Mouse (Mus musculus) limb, embryonic 13.5 days (tissue): Measurements from ENCODE around the gene Lama4. TPM values are rescaled to one million over a fixed set of nuclear protein-coding genes. Genes with fewer than 3 reads are reported as not detected.

Source experiments
- ATAC-seq: fragments of 200-750 bp; cut with Nextera tagmentation; 2 replicates; pipeline ENCODE4 v1.8.0; 2017; ENCODE audit warnings: low read depth, moderate number of reproducible peaks, moderate TSS enrichment; ENCODE audit not compliant: low FRiP score
- H3K27ac ChIP-seq: fragments of 300-500 bp; sonication (generic); 2 replicates; pipeline ENCODE4 v1.5.1; 2015; ENCODE audit warnings: inconsistent platforms, mild to moderate bottlenecking, moderate library complexity
- H3K27me3 ChIP-seq: fragments of 300-500 bp; sonication (generic); 2 replicates; pipeline ENCODE4 v1.6.1; 2015; ENCODE audit warnings: mild to moderate bottlenecking, inconsistent platforms
- H3K36me3 ChIP-seq: fragments of 300-500 bp; sonication (generic); 2 replicates; pipeline ENCODE4 v1.6.1; 2015; ENCODE audit warnings: inconsistent platforms, mild to moderate bottlenecking, moderate library complexity
- H3K4me1 ChIP-seq: fragments of 300-500 bp; sonication (generic); 2 replicates; pipeline ENCODE4 v1.6.1; 2015; ENCODE audit warnings: inconsistent platforms
- H3K4me2 ChIP-seq: fragments of 300-500 bp; sonication (generic); replicated peaks from 2 replicates; pipeline ENCODE4 v1.6.1; 2015; ENCODE audit warnings: inconsistent platforms, mild to moderate bottlenecking, moderate library complexity
- H3K4me3 ChIP-seq: fragments of 300-500 bp; sonication (generic); 2 replicates; pipeline ENCODE4 v1.5.1; 2015; ENCODE audit warnings: moderate library complexity, mild to moderate bottlenecking, inconsistent platforms
- H3K9ac ChIP-seq: fragments of 300-500 bp; sonication (generic); 2 replicates; pipeline ENCODE4 v1.6.1; 2015; ENCODE audit warnings: mild to moderate bottlenecking, inconsistent platforms
- H3K9me3 ChIP-seq: fragments of 300-500 bp; sonication (generic); 2 replicates; pipeline ENCODE4 v1.6.1; 2016; ENCODE audit warnings: inconsistent platforms
- WGBS: fragments of 180-500 bp; shearing (Covaris S2); methylation state at CpG from one replicate; pipeline ENCODE4 v1.1.7; 2015; 5-methylcytosine and 5-hydroxymethylcytosine counted together
- polyA plus RNA-seq: library from polyadenylated mRNA; unstranded; fragments of >200 nt; fragmentation: Nextera tagmentation; extraction: Ambion mirVana; gene quantifications from 2 replicates; pipeline ENCODE4 v1.2.1, GENCODE M21; 2015

Lama4 gene
- polyA plus RNA-seq: 55.3 and 62.0 TPM in 2 replicates

DNA sequence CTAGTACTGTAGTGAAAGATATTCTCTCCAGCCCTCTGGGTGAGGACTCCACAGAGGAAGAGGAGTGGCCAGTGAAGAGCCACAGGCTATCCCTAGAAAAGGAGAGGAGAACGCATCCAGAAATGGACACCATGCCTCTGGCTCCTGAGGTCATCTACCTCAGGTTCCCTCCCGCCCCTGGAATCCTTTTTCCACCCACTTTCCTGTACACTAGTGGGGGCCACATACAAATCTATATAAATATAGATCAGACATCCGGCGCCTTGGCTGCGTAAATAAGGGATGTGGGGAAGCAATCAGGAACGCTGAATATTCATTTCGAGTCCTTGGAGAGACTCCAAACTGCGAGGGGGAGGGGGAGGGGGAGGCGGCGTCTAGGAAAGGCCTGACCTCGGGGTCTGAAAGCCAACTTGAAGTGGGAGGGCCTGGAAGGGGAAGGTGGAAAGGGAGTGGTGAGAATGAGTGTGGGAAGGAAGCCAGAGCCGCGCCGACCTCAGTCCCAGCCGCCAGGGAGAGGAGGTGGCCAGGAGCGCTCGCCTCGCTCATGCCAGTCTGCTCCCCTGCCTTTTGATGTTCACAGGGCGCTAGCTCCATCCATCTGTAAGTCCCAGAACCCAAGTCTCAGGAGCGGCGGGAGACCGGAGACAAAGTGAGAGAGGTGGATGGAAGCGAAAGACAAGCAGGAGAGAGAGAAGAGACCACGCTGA, at the start of gene Lama4:
Lama4 (plus strand) TSS at position 441 of the 707 bp plus-strand sequence.
- peak within 1 kb of the TSS; percentile 55 for H3K4me3 ChIP-seq
- ATAC-seq: peak; percentile 83
- H3K4me1 ChIP-seq: peaks cover 43% of the 10 kb centered on the region
- 3% methylated on average over 24 of the region's 24 CpGs for WGBS
- peak within 1 kb of the TSS; percentile 79 for H3K9ac ChIP-seq
- H3K27ac ChIP-seq: peak within 1 kb of the TSS; percentile 87
- H3K9me3 ChIP-seq: no peaks in the 10 kb centered on the region
- H3K27me3 ChIP-seq: no peaks in the 10 kb centered on the region
- H3K4me2 ChIP-seq: peak within 1 kb of the TSS; percentile 80
- no peaks in the 10 kb centered on the region for H3K36me3 ChIP-seq

GRCm38 (mm10) chr10:38916027-38916617, 49.2 kb upstream of the Lama4 start:
- H3K9ac ChIP-seq: no peak overlapping the region
- H3K27ac ChIP-seq: no peak overlapping the region
- no peak overlapping the region for H3K4me2 ChIP-seq
- ATAC-seq: no peak
- peaks cover 5% of the 10 kb centered on the region; the same call in 1 of the 2 replicates for H3K4me1 ChIP-seq
- no peaks in the 10 kb centered on the region for H3K27me3 ChIP-seq
- H3K36me3 ChIP-seq: no peaks in the 10 kb centered on the region
- 52% methylated on average over 4 of the region's 4 CpGs for WGBS
- 0 out of 2 replicates have a peak, but pooled peaks cover 3% of the 10 kb centered on the region for H3K9me3 ChIP-seq
- no peak overlapping the region for H3K4me3 ChIP-seq

DNA sequence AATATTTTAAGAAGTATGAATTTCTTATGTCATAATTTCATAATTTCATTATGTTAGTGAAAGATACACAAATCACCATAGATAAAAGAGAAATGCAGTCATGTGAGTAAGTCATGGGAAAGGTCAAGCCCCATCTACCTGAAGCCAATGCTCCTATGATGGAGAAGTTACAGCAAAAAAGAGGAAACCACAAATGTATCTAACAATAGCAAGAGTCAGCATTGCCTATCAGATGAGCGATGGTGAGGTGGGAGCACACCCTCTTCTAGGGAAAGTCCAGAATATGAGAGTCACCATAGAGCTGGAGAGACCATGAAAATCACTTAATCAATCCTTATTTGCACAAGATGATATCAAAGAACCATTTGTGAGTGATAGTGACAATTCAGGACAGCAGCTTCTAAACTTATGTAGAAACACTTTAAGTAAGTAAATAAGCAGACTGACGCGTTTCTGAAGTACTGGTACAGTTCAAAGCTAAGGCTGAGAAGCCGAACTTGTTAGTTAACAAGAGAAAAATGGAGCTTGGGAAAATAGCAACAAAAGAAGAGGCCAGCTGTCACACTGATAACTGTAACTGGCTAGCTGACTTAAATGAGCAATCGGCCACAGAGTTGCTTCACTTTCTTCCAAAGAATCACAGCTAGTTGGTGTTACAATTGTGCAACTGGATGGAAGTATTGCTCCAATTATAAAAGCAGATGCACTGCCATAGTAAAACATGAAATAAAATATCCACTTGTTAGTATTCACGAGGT, 36.2 kb upstream of the Lama4 start:
- 85% methylated on average over 6 of the region's 6 CpGs for WGBS
- H3K27me3 ChIP-seq: no peaks in the 10 kb centered on the region
- no peak overlapping the region for H3K4me3 ChIP-seq
- H3K27ac ChIP-seq: no peak overlapping the region
- no peak overlapping the region for H3K9ac ChIP-seq
- no peaks in the 10 kb centered on the region for H3K4me1 ChIP-seq
- H3K4me2 ChIP-seq: no peak overlapping the region
- H3K9me3 ChIP-seq: no peaks in the 10 kb centered on the region
- ATAC-seq: no peak
- H3K36me3 ChIP-seq: no peaks in the 10 kb centered on the region

- Histone ChIP-seq H3K9me3 (no peaks in the 10 kb centered on the region), H3K36me3 (no peaks in the 10 kb centered on the region), H3K4me1 (no peaks in the 10 kb centered on the region), H3K4me2 (no peak overlapping the region), H3K9ac (no peak overlapping the region), H3K27me3 (no peaks in the 10 kb centered on the region), H3K27ac (peak overlapping the region; percentile 29; the same call in 1 of the 2 replicates), H3K4me3 (no peak overlapping the region)
- no peak for ATAC-seq
- 35% methylated on average over 2 of the region's 2 CpGs for WGBS
Observed at GRCm38 (mm10) chr10:38944701-38945100, 20.6 kb upstream of the Lama4 start.

GRCm38 (mm10) chr10:38961920-38962319, 3.4 kb upstream of the Lama4 start:
- Histone ChIP-seq H3K27me3 (no peaks in the 10 kb centered on the region), H3K9me3 (no peaks in the 10 kb centered on the region), H3K9ac (no peak overlapping the region), H3K4me3 (no peak overlapping the region), H3K4me1 (peaks cover 21% of the 10 kb centered on the region), H3K4me2 (no peak overlapping the region), H3K36me3 (no peaks in the 10 kb centered on the region), H3K27ac (no peak overlapping the region)
- WGBS: 35% methylated on average over 2 of the region's 2 CpGs
- ATAC-seq: no peak

DNA sequence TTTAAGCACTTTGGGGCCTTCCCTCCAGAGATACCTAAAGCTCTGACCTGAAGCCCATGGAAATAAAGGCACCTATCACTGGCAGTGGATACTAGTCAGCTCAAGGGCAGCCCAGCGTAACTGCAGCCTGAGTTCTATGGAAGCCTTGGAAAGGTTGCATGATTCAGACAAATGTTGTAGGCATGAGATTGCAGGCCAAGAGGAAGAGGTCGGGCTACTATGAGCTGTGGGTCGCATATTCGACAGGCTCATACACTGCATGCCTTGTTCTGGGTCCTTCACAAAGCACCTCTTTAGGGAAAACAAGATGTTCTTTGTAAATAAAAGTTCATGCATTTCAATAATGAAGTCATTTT, 618 bp upstream of the Lama4 start:
- no peaks in the 10 kb centered on the region for H3K27me3 ChIP-seq
- no peaks in the 10 kb centered on the region for H3K9me3 ChIP-seq
- peak; percentile 30 for ATAC-seq
- no peak overlapping the region for H3K4me2 ChIP-seq
- peaks cover 43% of the 10 kb centered on the region for H3K4me1 ChIP-seq
- H3K9ac ChIP-seq: no peak overlapping the region
- no peaks in the 10 kb centered on the region for H3K36me3 ChIP-seq
- H3K27ac ChIP-seq: peak overlapping the region; percentile 48; the same call in 1 of the 2 replicates
- H3K4me3 ChIP-seq: peak overlapping the region; percentile 55; the same call in 1 of the 2 replicates
- WGBS: 84% methylated on average over 4 of the region's 4 CpGs

DNA sequence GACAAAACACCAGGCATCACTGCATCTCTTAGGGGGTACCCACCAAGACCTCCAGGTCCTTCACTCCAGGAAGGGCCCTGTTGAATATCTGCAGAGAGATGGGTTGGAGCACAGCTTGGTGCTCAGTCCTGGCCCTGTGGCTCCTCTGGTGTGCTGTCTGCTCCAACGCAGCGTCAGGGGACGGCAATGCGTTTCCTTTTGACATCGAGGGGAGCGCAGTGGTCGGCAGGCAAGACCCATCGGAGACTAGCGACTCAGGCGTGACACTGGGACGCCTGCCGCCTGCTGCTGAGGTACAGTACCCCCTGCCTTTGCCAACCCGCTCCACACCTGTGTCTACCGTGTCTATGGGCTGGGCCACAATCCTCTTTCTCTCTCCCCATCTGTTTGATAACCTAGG, 542 bp downstream of the Lama4 start:
- ATAC-seq: peak; percentile 48
- WGBS: under 1% methylated on average over 14 of the region's 14 CpGs
- peaks cover 43% of the 10 kb centered on the region for H3K4me1 ChIP-seq
- H3K4me2 ChIP-seq: peak overlapping the region; percentile 80
- peak overlapping the region; percentile 55 for H3K4me3 ChIP-seq
- H3K36me3 ChIP-seq: no peaks in the 10 kb centered on the region
- H3K9me3 ChIP-seq: no peaks in the 10 kb centered on the region
- peak overlapping the region; percentile 79 for H3K9ac ChIP-seq
- no peaks in the 10 kb centered on the region for H3K27me3 ChIP-seq
- H3K27ac ChIP-seq: peak overlapping the region; percentile 87

DNA sequence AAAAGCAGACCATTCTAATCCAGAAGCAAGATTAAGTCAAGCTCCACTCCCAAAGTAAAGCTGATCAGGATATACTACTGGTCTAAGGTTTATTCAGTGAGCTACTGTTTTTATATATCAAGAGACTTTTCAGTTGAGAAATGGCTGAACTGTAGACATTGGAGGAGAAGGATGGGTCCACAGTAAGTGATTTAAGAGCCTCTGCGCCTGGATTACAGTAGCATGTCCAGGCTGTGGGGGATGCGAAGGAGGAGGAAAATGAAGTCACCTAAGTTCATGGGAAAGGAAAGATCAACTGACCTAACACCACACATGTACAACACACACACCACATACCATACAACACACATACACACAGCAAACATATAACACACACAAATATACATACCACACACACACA, 1.3 kb downstream of the Lama4 start:
- Histone ChIP-seq H3K9ac (peak overlapping the region; percentile 79), H3K4me2 (peak overlapping the region; percentile 80), H3K36me3 (no peaks in the 10 kb centered on the region), H3K4me3 (peak overlapping the region; percentile 55), H3K27ac (peak overlapping the region; percentile 87), H3K9me3 (no peaks in the 10 kb centered on the region), H3K27me3 (no peaks in the 10 kb centered on the region), H3K4me1 (peaks cover 43% of the 10 kb centered on the region)
- no peak for ATAC-seq
- 81% methylated on average over 2 of the region's 2 CpGs for WGBS

GRCm38 (mm10) chr10:38968326-38969072, 3.2 kb downstream of the Lama4 start:
- H3K9me3 ChIP-seq: no peaks in the 10 kb centered on the region
- no peak for ATAC-seq
- peak overlapping the region; percentile 80 for H3K4me2 ChIP-seq
- no peak overlapping the region for H3K27ac ChIP-seq
- WGBS: 55% methylated on average over 10 of the region's 10 CpGs
- peaks cover 51% of the 10 kb centered on the region for H3K4me1 ChIP-seq
- H3K36me3 ChIP-seq: no peaks in the 10 kb centered on the region
- H3K4me3 ChIP-seq: peak overlapping the region; percentile 55
- H3K27me3 ChIP-seq: no peaks in the 10 kb centered on the region
- H3K9ac ChIP-seq: 0 out of 2 replicates have a peak overlapping the region, but pooled peaks have one; percentile 27

- Histone ChIP-seq H3K27me3 (no peaks in the 10 kb centered on the region), H3K4me3 (no peak overlapping the region; the same call in 1 of the 2 replicates), H3K27ac (no peak overlapping the region), H3K9me3 (no peaks in the 10 kb centered on the region), H3K4me2 (peak overlapping the region; percentile 80), H3K36me3 (peaks cover 5% of the 10 kb centered on the region), H3K4me1 (peaks cover 54% of the 10 kb centered on the region), H3K9ac (no peak overlapping the region)
- WGBS: 86% methylated on average over 2 of the region's 2 CpGs
- no peak for ATAC-seq
Observed at GRCm38 (mm10) chr10:38969543-38969942, 4.2 kb downstream of the Lama4 start.

DNA sequence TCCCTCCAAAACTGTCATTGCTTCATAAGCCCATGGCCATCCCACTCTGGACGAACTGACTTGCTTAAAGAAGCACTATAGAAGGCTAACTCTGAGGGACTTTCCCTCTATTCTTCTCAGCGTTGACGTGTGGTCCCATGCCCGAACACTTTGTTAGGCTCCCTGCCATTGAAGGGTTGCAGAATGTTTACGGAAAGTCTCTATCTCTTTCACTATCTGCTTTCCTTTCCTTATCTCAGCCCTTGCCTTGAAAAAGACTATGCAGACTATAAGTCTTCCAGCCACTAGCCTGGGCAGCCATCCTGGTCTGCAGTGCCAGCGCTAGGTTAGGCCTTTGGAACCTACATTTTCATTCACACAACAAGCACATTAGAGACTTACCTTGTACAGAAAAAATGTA, 4.7 kb downstream of the Lama4 start:
- Histone ChIP-seq H3K4me3 (no peak overlapping the region), H3K27me3 (no peaks in the 10 kb centered on the region), H3K4me2 (peak overlapping the region; percentile 80), H3K27ac (no peak overlapping the region), H3K9ac (no peak overlapping the region), H3K36me3 (peaks cover 9% of the 10 kb centered on the region), H3K9me3 (no peaks in the 10 kb centered on the region), H3K4me1 (peaks cover 50% of the 10 kb centered on the region)
- ATAC-seq: no peak
- whole genome bisulfite sequencing: 86% methylated on average over 6 of the region's 6 CpGs
